ENCODE assay signal across 11 mouse cellular contexts in genomic region chr6:146331017-146331669, GRCm38 (mm10).
A peak's percentile ranks its signal among the peaks of the same experiment; 100 is the strongest.
DNase-seq lines count a peak whose midpoint lies in the region; ATAC-seq lines count a peak whose summit lies in the region.
"Had no signal": no experiment of that assay in that cellular context is flagged by ENCODE, and none has a peak within 500 bp of the region (broad histone marks: within the 10 kb centered on the region; RNA-seq: fewer than 3 reads in every experiment).

No protein-coding gene starts in this region.

- peak; percentile 11 for DNase-seq in ES-CJ7 (ENCODE audit: low read depth, low spot score)
- DNase-seq in adrenal gland, adult 2 months: peak; percentile 88
- peak; percentile 39 for DNase-seq in heart, postnatal 4 days
- no peak for DNase-seq in forebrain, embryonic 14.5 days (ENCODE audit: low spot score)
- DNase-seq: liver, postnatal 0 days; thymus, postnatal 4 days had no signal

- H3K27me3 ChIP-seq in intestine, embryonic 16.5 days (replicated peaks; ENCODE audit: control insufficient read depth, insufficient read depth, low read length): no peaks in the 10 kb centered on the region
- H3K27me3 ChIP-seq in intestine, embryonic 15.5 days (replicated peaks): no peaks in the 10 kb centered on the region
- H3K27me3 ChIP-seq in forebrain, embryonic 14.5 days (replicated peaks; ENCODE audit: control insufficient read depth, insufficient read depth, low read length): no peaks in the 10 kb centered on the region
- H3K27me3 ChIP-seq: forebrain, embryonic 13.5 days had no signal

- H3K9me3 ChIP-seq in intestine, embryonic 16.5 days (ENCODE audit: control insufficient read depth, low read length): no peaks in the 10 kb centered on the region
- no peaks in the 10 kb centered on the region for H3K9me3 ChIP-seq in intestine, embryonic 15.5 days
- H3K9me3 ChIP-seq in forebrain, embryonic 14.5 days (replicated peaks; ENCODE audit: control insufficient read depth, low read length): no peaks in the 10 kb centered on the region
- H3K9me3 ChIP-seq: forebrain, embryonic 13.5 days had no signal

- no peaks in the 10 kb centered on the region for H3K4me1 ChIP-seq in intestine, embryonic 16.5 days (ENCODE audit: control insufficient read depth, insufficient read depth, low read length)
- H3K4me1 ChIP-seq in intestine, embryonic 15.5 days (replicated peaks): no peaks in the 10 kb centered on the region
- no peaks in the 10 kb centered on the region for H3K4me1 ChIP-seq in forebrain, embryonic 14.5 days (ENCODE audit: control insufficient read depth, insufficient read depth, low read length)
- H3K4me1 ChIP-seq: forebrain, embryonic 13.5 days had no signal

- ATAC-seq in intestine, embryonic 16.5 days: 0 out of 2 replicates have a peak, but pooled peaks have one; percentile 36
- ATAC-seq in intestine, embryonic 15.5 days: no peak
- ATAC-seq in megakaryocyte, adult 5-6 weeks (ENCODE audit: poor library complexity, severe bottlenecking): no peak
- no peak for ATAC-seq in forebrain, embryonic 14.5 days
- ATAC-seq: forebrain, embryonic 13.5 days; liver, postnatal 0 days had no signal

- no peak overlapping the region for H3K9ac ChIP-seq in intestine, embryonic 16.5 days (ENCODE audit: low read depth, low read length)
- no peak overlapping the region for H3K9ac ChIP-seq in intestine, embryonic 15.5 days
- no peak overlapping the region for H3K9ac ChIP-seq in forebrain, embryonic 14.5 days (ENCODE audit: low read length)
- H3K9ac ChIP-seq: forebrain, embryonic 13.5 days; liver, postnatal 0 days had no signal

- no peak overlapping the region for H3K4me2 ChIP-seq in intestine, embryonic 16.5 days (ENCODE audit: low read depth, low read length)
- H3K4me2 ChIP-seq in intestine, embryonic 15.5 days (replicated peaks): no peak overlapping the region
- H3K4me2 ChIP-seq in forebrain, embryonic 14.5 days (ENCODE audit: low read length): no peak overlapping the region
- H3K4me2 ChIP-seq: forebrain, embryonic 13.5 days had no signal

- no peak overlapping the region for H3K27ac ChIP-seq in intestine, embryonic 16.5 days (ENCODE audit: low read length)
- H3K27ac ChIP-seq in intestine, embryonic 15.5 days: no peak overlapping the region
- no peak overlapping the region for H3K27ac ChIP-seq in forebrain, embryonic 14.5 days (ENCODE audit: low read depth, low read length)
- H3K27ac ChIP-seq: forebrain, embryonic 13.5 days had no signal

- no peak overlapping the region for H3K4me3 ChIP-seq in intestine, embryonic 16.5 days (ENCODE audit: low read length)
- H3K4me3 ChIP-seq in intestine, embryonic 15.5 days (replicated peaks): no peak overlapping the region
- H3K4me3 ChIP-seq in forebrain, embryonic 14.5 days (ENCODE audit: low read depth, low read length): no peak overlapping the region
- H3K4me3 ChIP-seq: forebrain, embryonic 13.5 days; myocyte had no signal

- WGBS in intestine, embryonic 16.5 days: 58% methylated on average over 6 of the region's 6 CpGs
- WGBS in intestine, embryonic 15.5 days: 58% methylated on average over 6 of the region's 6 CpGs
- 69% methylated on average over 6 of the region's 6 CpGs for WGBS in forebrain, embryonic 14.5 days

- no peaks in the 10 kb centered on the region for H3K36me3 ChIP-seq in intestine, embryonic 16.5 days (ENCODE audit: control insufficient read depth, insufficient read depth, low read length)
- no peaks in the 10 kb centered on the region for H3K36me3 ChIP-seq in intestine, embryonic 15.5 days
- H3K36me3 ChIP-seq in forebrain, embryonic 14.5 days (ENCODE audit: control insufficient read depth, insufficient read depth, low read length): no peaks in the 10 kb centered on the region
